Mouse (Mus musculus): Measurements from ENCODE around the gene Zfp946.

Zfp946 gene

GRCm38 (mm10) chr17:22423952-22424617, at the start of gene Zfp946:
Gene Zfp946 (plus strand): TSS chr17:22424222.
- peak; percentile 93 for DNase-seq

GRCm38 (mm10) chr17:22410756-22411155, 13.3 kb upstream of the Zfp946 start:
- peak; percentile 34 to 71 for DNase-seq

- peak; percentile 71 to 88 for DNase-seq
Measured at GRCm38 (mm10) chr17:22417510-22417909, 6.5 kb upstream of the Zfp946 start.

GRCm38 (mm10) chr17:22424636-22425354, 773 bp downstream of the Zfp946 start:
- peak; percentile 16 to 28 for DNase-seq

GRCm38 (mm10) chr17:22447684-22448083, 23.7 kb downstream of the Zfp946 start:
- DNase-seq = no peak

GRCm38 (mm10) chr17:22497120-22497519, 73.1 kb downstream of the Zfp946 start:
- no peak for DNase-seq

Data from kidney, postnatal 36 days (tissue).